Mouse (Mus musculus) lung, postnatal 0 days (tissue): ENCODE data around the gene Zzef1. TPM values are rescaled to one million over a fixed set of nuclear protein-coding genes. Genes with fewer than 3 reads are reported as not detected.

Source experiments
- ATAC-seq: fragments of 200-750 bp; cut with Nextera tagmentation; 2 replicates; pipeline ENCODE4 v1.8.0; 2017; ENCODE audit warnings: moderate library complexity
- DNase-seq: peaks from one replicate; pipeline ENCODE4 v3.0.0-alpha.2; 2016; ENCODE audit warnings: low spot score
- H3K27ac ChIP-seq: fragments of 300-500 bp; sonication (generic); 2 replicates; pipeline ENCODE4 v1.5.1; 2014; ENCODE audit warnings: antibody characterized with exemption, mild to moderate bottlenecking, low read length, mixed read lengths
- H3K27me3 ChIP-seq: fragments of 300-500 bp; sonication (generic); replicated peaks from 2 replicates; pipeline ENCODE4 v1.6.1; 2014; ENCODE audit warnings: low read length, mixed read lengths; ENCODE audit not compliant: insufficient read depth
- H3K36me3 ChIP-seq: fragments of 300-500 bp; sonication (generic); 2 replicates; pipeline ENCODE4 v1.6.1; 2014; ENCODE audit warnings: low read length, mixed read lengths; ENCODE audit not compliant: insufficient read depth
- H3K4me1 ChIP-seq: fragments of 300-500 bp; sonication (generic); 2 replicates; pipeline ENCODE4 v1.6.1; 2014; ENCODE audit warnings: antibody characterized with exemption, low read depth, low read length, mixed read lengths; ENCODE audit not compliant: insufficient read depth
- H3K4me2 ChIP-seq: fragments of 300-500 bp; sonication (generic); replicated peaks from 2 replicates; pipeline ENCODE4 v1.6.1; 2014; ENCODE audit warnings: low read depth, mild to moderate bottlenecking, low read length, moderate library complexity, mixed read lengths
- H3K4me3 ChIP-seq: fragments of 300-500 bp; sonication (generic); 2 replicates; pipeline ENCODE4 v1.5.1; 2014; ENCODE audit warnings: low read depth, low read length
- H3K9ac ChIP-seq: fragments of 300-500 bp; sonication (generic); replicated peaks from 2 replicates; pipeline ENCODE4 v1.6.1; 2014; ENCODE audit warnings: low read depth, mild to moderate bottlenecking
- H3K9me3 ChIP-seq: fragments of 300-500 bp; sonication (generic); 2 replicates; pipeline ENCODE4 v1.6.1; 2016; ENCODE audit warnings: low read length, mixed read lengths
- CTCF ChIP-seq: IDR thresholded peaks from 2 replicates; pipeline ENCODE4 v1.5.1; 2016; ENCODE audit warnings: antibody characterized with exemption, mild to moderate bottlenecking
- EP300 ChIP-seq: IDR thresholded peaks from 2 replicates; pipeline ENCODE4 v1.6.1; 2016; ENCODE audit warnings: antibody characterized with exemption, mild to moderate bottlenecking, control low read depth
- WGBS: fragments of 180-500 bp; shearing (Covaris S2); extraction: QIAGEN DNeasy Blood & Tissue Kit; methylation state at CpG from one replicate; pipeline ENCODE4 v1.1.7; 2014; 5-methylcytosine and 5-hydroxymethylcytosine counted together
- polyA plus RNA-seq: library from polyadenylated mRNA; unstranded; fragments of >200 nt; fragmentation: Nextera tagmentation; extraction: Ambion mirVana; gene quantifications from 2 replicates; pipeline ENCODE4 v1.2.1, GENCODE M21; 2015

The Zzef1 gene
- polyA plus RNA-seq, 1 experiment from 2014 or later, result 9.6 TPM

- no peak overlapping the region for H3K4me3 ChIP-seq
- peaks cover 10% of the 10 kb centered on the region; the same call in 1 of the 2 replicates for H3K4me1 ChIP-seq
- H3K9ac ChIP-seq, result no peak overlapping the region
- no peaks in the 10 kb centered on the region for H3K9me3 ChIP-seq
- no peak overlapping the region for H3K4me2 ChIP-seq
- H3K36me3 ChIP-seq, result no peaks in the 10 kb centered on the region
- DNase-seq, result no peak
- H3K27me3 ChIP-seq, result no peaks in the 10 kb centered on the region
- H3K27ac ChIP-seq, result no peak overlapping the region
- no peak for ATAC-seq
- TF ChIP-seq EP300, result no peak
- no peak for TF ChIP-seq CTCF
These were observed 5.2 kb downstream of the Zzef1 start for GRCm38 (mm10) chr11:72801182-72801581.

GRCm38 (mm10) chr11:72803038-72803437 is 7.0 kb downstream of the Zzef1 start:
- DNase-seq (peak; percentile 44), ATAC-seq (peak; percentile 57)

DNA sequence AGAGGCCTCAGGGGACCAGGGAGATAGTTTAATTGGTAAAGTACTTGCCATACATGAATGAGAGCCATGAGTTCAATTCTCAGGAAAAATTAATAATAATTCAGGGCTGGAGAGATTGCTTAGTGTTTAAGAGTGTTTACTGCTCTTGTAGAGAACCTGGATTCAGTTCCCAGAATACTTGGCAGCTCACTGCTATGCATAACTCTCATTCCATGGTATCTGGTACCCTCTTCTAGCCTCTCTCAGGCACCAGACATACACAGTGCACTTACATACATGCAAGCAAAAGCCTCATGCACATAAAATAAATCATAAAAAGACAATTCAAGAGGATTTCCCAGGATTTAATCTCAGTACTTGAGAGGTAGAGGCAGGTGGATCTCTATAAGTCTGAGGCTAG is 8.6 kb downstream of the Zzef1 start:
- H3K4me2 ChIP-seq, result no peak overlapping the region
- TF ChIP-seq CTCF (no peak), EP300 (peak; percentile 51)
- H3K36me3 ChIP-seq, result no peaks in the 10 kb centered on the region
- peak overlapping the region; percentile 9; the same call in 1 of the 2 replicates for H3K27ac ChIP-seq
- ATAC-seq (peak; percentile 71; the same call in 1 of the 2 replicates), DNase-seq (peak; percentile 19)
- H3K27me3 ChIP-seq, result no peaks in the 10 kb centered on the region
- H3K4me3 ChIP-seq, result no peak overlapping the region
- no peaks in the 10 kb centered on the region; the same call in 1 of the 2 replicates for H3K4me1 ChIP-seq
- H3K9ac ChIP-seq, result no peak overlapping the region
- no peaks in the 10 kb centered on the region for H3K9me3 ChIP-seq

More at GRCm38 (mm10) chr11:72803038-72803437, 7.0 kb downstream of the Zzef1 start:
- Histone ChIP-seq H3K9me3 (no peaks in the 10 kb centered on the region), H3K27me3 (no peaks in the 10 kb centered on the region), H3K4me3 (no peak overlapping the region), H3K27ac (no peak overlapping the region), H3K4me1 (no peaks in the 10 kb centered on the region; the same call in 1 of the 2 replicates), H3K9ac (no peak overlapping the region), H3K36me3 (no peaks in the 10 kb centered on the region), H3K4me2 (no peak overlapping the region)
- WGBS, result 37% methylated on average over 3 of the region's 3 CpGs
- TF ChIP-seq CTCF (no peak), EP300 (no peak)

- Histone ChIP-seq H3K4me2 (no peak overlapping the region), H3K9ac (no peak overlapping the region), H3K4me3 (no peak overlapping the region), H3K36me3 (no peaks in the 10 kb centered on the region), H3K9me3 (no peaks in the 10 kb centered on the region), H3K27ac (no peak overlapping the region), H3K27me3 (no peaks in the 10 kb centered on the region), H3K4me1 (no peaks in the 10 kb centered on the region; the same call in 1 of the 2 replicates)
- ATAC-seq (no peak), DNase-seq (no peak)
- 91% methylated on average over 3 of the region's 3 CpGs for WGBS
- no peak for TF ChIP-seq EP300
- no peak for TF ChIP-seq CTCF
These were observed 9.2 kb downstream of the Zzef1 start for GRCm38 (mm10) chr11:72805232-72805631.

DNA sequence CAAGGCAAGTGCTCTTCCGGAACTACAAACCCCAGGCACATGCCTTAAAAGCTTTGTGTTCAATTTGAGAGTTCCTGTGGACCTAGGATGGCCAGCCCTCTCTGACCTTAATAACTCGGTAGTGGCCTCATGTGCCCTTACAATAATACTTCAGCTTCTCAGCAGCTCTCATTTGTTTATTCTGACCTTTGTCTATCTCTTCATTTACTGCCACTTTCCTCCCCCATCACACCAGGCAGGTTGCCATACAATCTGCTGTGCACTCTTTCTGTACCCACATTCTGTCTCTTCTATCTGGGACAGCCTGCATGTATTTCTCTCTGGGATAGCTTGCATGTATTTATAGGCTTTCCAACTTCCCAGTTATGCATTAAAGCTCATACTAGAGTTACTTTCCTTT is 10.5 kb downstream of the Zzef1 start:
- ATAC-seq (no peak), DNase-seq (no peak)
- H3K4me3 ChIP-seq, result no peak overlapping the region
- 55% methylated on average over 2 of the region's 2 CpGs for WGBS
- no peaks in the 10 kb centered on the region for H3K36me3 ChIP-seq
- no peak overlapping the region for H3K4me2 ChIP-seq
- no peaks in the 10 kb centered on the region; the same call in 1 of the 2 replicates for H3K4me1 ChIP-seq
- TF ChIP-seq CTCF, result no peak
- no peak for TF ChIP-seq EP300
- H3K9ac ChIP-seq, result no peak overlapping the region
- H3K9me3 ChIP-seq, result no peaks in the 10 kb centered on the region
- no peak overlapping the region for H3K27ac ChIP-seq
- H3K27me3 ChIP-seq, result no peaks in the 10 kb centered on the region

DNA sequence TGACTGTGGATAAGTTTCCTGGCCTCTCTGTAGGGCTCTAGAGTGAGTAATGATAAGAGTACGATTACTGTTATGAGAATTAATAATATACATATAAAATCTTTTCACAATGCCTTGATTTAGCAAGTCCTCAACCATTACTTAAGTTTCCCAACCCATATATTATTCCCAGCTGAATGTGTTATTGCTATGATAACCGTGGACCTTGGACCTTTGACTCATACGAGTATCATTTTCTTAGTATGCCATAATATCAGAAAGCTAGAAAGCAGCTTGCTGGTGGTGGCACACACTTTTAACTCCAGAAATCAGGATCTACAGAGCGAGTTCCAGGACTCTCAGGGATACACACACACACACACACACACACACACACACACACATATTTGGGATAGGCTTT is 12.0 kb downstream of the Zzef1 start:
- TF ChIP-seq CTCF (no peak), EP300 (no peak)
- DNase-seq (no peak), ATAC-seq (no peak)
- Histone ChIP-seq H3K27me3 (no peaks in the 10 kb centered on the region), H3K4me3 (no peak overlapping the region), H3K27ac (no peak overlapping the region), H3K9me3 (no peaks in the 10 kb centered on the region), H3K36me3 (no peaks in the 10 kb centered on the region), H3K4me1 (no peaks in the 10 kb centered on the region; the same call in 1 of the 2 replicates), H3K4me2 (no peak overlapping the region), H3K9ac (no peak overlapping the region)
- WGBS, result 50% methylated on average over 4 of the region's 4 CpGs

- H3K9me3 ChIP-seq, result no peaks in the 10 kb centered on the region
- no peak for TF ChIP-seq CTCF
- TF ChIP-seq EP300, result no peak
- H3K36me3 ChIP-seq, result no peaks in the 10 kb centered on the region
- H3K4me3 ChIP-seq, result no peak overlapping the region
- 92% methylated on average over 5 of the region's 5 CpGs for WGBS
- no peak overlapping the region for H3K27ac ChIP-seq
- H3K9ac ChIP-seq, result no peak overlapping the region
- H3K27me3 ChIP-seq, result no peaks in the 10 kb centered on the region
- ATAC-seq, result no peak
- no peaks in the 10 kb centered on the region for H3K4me1 ChIP-seq
- H3K4me2 ChIP-seq, result no peak overlapping the region
- no peak for DNase-seq
These were observed 17.7 kb downstream of the Zzef1 start for GRCm38 (mm10) chr11:72813687-72814086.
